Mouse (Mus musculus) kidney, adult 11 months (tissue): Measurements from ENCODE around the gene Ifit1bl2.
"Not testable (repeated sequence)": the region's sequence is repeated elsewhere in the genome, so short reads cannot be mapped to it uniquely, and the experiment has no call there.

Experiments used
- DNase-seq: peaks from one replicate; pipeline ENCODE4 v3.0.0; 2022

Gene Ifit1bl2

GRCm38 (mm10) chr19:34607237-34608051, 33.1 kb downstream of the Ifit1bl2 start, which contains the start of gene Ifit3b:
Ifit3b (plus strand) TSS chr19:34607970.
- DNase-seq = peak; percentile 75

GRCm38 (mm10) chr19:34605472-34605871, 35.1 kb downstream of the Ifit1bl2 start:
- no peak for DNase-seq

GRCm38 (mm10) chr19:34601888-34602287, 38.7 kb downstream of the Ifit1bl2 start, which contains the start of gene Ifit1bl1:
Ifit1bl1 (minus strand) TSS chr19:34601956.
- not testable (repeated sequence) for DNase-seq

- not testable (repeated sequence) for DNase-seq
These were observed 41.3 kb downstream of the Ifit1bl2 start for GRCm38 (mm10) chr19:34599250-34599649.

GRCm38 (mm10) chr19:34598341-34598740, 42.2 kb downstream of the Ifit1bl2 start:
- DNase-seq = peak; percentile 51

GRCm38 (mm10) chr19:34596811-34597210, 43.7 kb downstream of the Ifit1bl2 start:
- DNase-seq = no peak

GRCm38 (mm10) chr19:34594523-34594922, 46.0 kb downstream of the Ifit1bl2 start:
- DNase-seq = not testable (repeated sequence)

- no peak for DNase-seq
These were observed 47.1 kb downstream of the Ifit1bl2 start for GRCm38 (mm10) chr19:34593456-34593855.

GRCm38 (mm10) chr19:34588959-34589358, 51.6 kb downstream of the Ifit1bl2 start:
- no peak for DNase-seq

GRCm38 (mm10) chr19:34587898-34588692, 52.4 kb downstream of the Ifit1bl2 start:
- DNase-seq = not testable (repeated sequence)

- DNase-seq = not testable (repeated sequence)
These were observed 54.6 kb downstream of the Ifit1bl2 start for GRCm38 (mm10) chr19:34585740-34586458.

GRCm38 (mm10) chr19:34583126-34583766, 57.3 kb downstream of the Ifit1bl2 start, which contains the start of gene Ifit3:
Ifit3 (plus strand) TSS chr19:34583531.
- DNase-seq = peak; percentile 52

GRCm38 (mm10) chr19:34582696-34583095, 57.8 kb downstream of the Ifit1bl2 start:
- DNase-seq = not testable (repeated sequence)

- DNase-seq = no peak
These were observed 63.4 kb downstream of the Ifit1bl2 start for GRCm38 (mm10) chr19:34577121-34577520.

- no peak for DNase-seq
These were observed 66.9 kb downstream of the Ifit1bl2 start for GRCm38 (mm10) chr19:34573650-34574049.

- DNase-seq = no peak
These were observed 69.5 kb downstream of the Ifit1bl2 start for GRCm38 (mm10) chr19:34571080-34571479.

- DNase-seq = peak; percentile 12
These were observed 70.6 kb downstream of the Ifit1bl2 start for GRCm38 (mm10) chr19:34569896-34570476.

GRCm38 (mm10) chr19:34568988-34569895, 71.3 kb downstream of the Ifit1bl2 start:
- DNase-seq = peak; percentile 43
